Mouse (Mus musculus) stomach, postnatal 0 days (tissue): Measurements from ENCODE around the gene Hspbap1.

Experiments used
- CTCF ChIP-seq: IDR thresholded peaks from 2 replicates; pipeline ENCODE4 v1.5.1; 2016; ENCODE audit warnings: antibody characterized with exemption, low read depth, mild to moderate bottlenecking, moderate library complexity
- EP300 ChIP-seq: optimal IDR thresholded peaks from 2 replicates; pipeline ENCODE3; 2016; ENCODE audit warnings: antibody characterized with exemption

DNA sequence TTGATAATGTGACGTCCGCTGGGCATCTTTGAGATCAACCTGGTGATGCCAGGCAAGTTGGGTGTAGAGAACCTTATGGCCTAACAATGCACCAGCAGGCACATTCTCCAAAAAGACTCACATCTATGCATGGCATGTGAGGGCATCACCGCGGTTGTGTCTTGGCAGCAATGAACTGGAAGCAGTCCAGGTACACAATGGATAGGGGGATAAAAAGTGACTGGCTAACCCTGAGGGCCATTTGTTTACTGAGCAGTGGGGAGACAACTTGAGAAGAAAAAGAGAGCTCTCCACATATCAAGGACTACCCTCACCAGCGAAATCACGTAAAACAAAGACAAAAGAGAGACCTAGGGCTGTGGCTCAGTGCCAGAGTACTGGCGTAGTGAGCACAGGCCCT, 38.1 kb upstream of the Hspbap1 start:
- no peak for TF ChIP-seq CTCF
- TF ChIP-seq EP300, result no peak
